Mouse (Mus musculus) CH12.LX (cell line): ENCODE measurements at regions not wholly inside any gene's neighbourhood (a gene's known extent, or its start where the extent isn't known, plus 50 kb on each side); places are given as distances from the start of the nearest gene placed in this dataset.

ENCODE experiments used
- DNase-seq: peaks from one replicate; pipeline ENCODE4 v3.0.0-alpha.2; 2013; ENCODE audit errors: extremely low read depth
- H3K27ac ChIP-seq: 2 replicates; pipeline ENCODE4 v1.5.1; 2012; ENCODE audit warnings: low read depth, mild to moderate bottlenecking, control low read depth, moderate library complexity; ENCODE audit not compliant: insufficient read depth
- H3K27me3 ChIP-seq: replicated peaks from 2 replicates; pipeline ENCODE3; 2012; ENCODE audit warnings: inconsistent platforms
- H3K36me3 ChIP-seq, 2 experiments: replicated peaks in 1 of 2; 2 replicates each; pipeline versions ENCODE3 to v1.6.1; 2012; ENCODE audit warnings: inconsistent platforms in 1 of 2, low read length in 1 of 2, mild to moderate bottlenecking in 1 of 2, mixed read lengths in 1 of 2, moderate library complexity in 1 of 2; ENCODE audit not compliant: control insufficient read depth in 1 of 2, insufficient read depth in 1 of 2
- H3K4me1 ChIP-seq, 2 experiments: 2 replicates each; pipeline ENCODE4 v1.6.1; 2012; ENCODE audit warnings: inconsistent platforms in 1 of 2, moderate library complexity in 1 of 2; ENCODE audit not compliant: insufficient read depth in 2 of 2, control insufficient read depth in 1 of 2
- H3K4me2 ChIP-seq: 2 replicates; pipeline ENCODE4 v1.6.1; 2012; ENCODE audit warnings: low read depth, mild to moderate bottlenecking, control low read depth; ENCODE audit not compliant: poor library complexity, insufficient read depth, severe bottlenecking
- H3K4me3 ChIP-seq, 3 experiments: fragments of 150-350 bp in 1 of 3; sonication (generic) in 1 of 3; replicated peaks in 1 of 3; 2 replicates each; pipeline versions ENCODE3 to v1.5.1; 2011 to 2012; ENCODE audit warnings: low read depth in 2 of 3, low read length in 2 of 3, mild to moderate bottlenecking in 2 of 3, moderate library complexity in 2 of 3, control low read depth in 1 of 3, improper control_type of control experiment in 1 of 3, inconsistent platforms in 1 of 3, mixed read lengths in 1 of 3; ENCODE audit not compliant: poor library complexity in 1 of 3
- H3K79me2 ChIP-seq: replicated peaks from 2 replicates; pipeline ENCODE4 v1.6.1; 2012; ENCODE audit warnings: mild to moderate bottlenecking, moderate library complexity; ENCODE audit not compliant: control insufficient read depth, poor library complexity, insufficient read depth, severe bottlenecking; ENCODE audit errors: extremely low read depth
- H3K9ac ChIP-seq: 2 replicates; pipeline ENCODE4 v1.6.1; 2012; ENCODE audit warnings: low read depth, mild to moderate bottlenecking, control low read depth, moderate library complexity; ENCODE audit not compliant: insufficient read depth
- H3K9me3 ChIP-seq: replicated peaks from 2 replicates; pipeline ENCODE3; 2012; ENCODE audit warnings: low read length, inconsistent platforms, mixed read lengths
- CHD1 ChIP-seq: IDR thresholded peaks from 2 replicates; pipeline ENCODE4 v1.6.1; 2012; ENCODE audit warnings: low read depth, low read length, improper control_type of control experiment, inconsistent platforms
- E2F4 ChIP-seq: IDR thresholded peaks from 2 replicates; pipeline ENCODE4 v1.6.1; 2011; ENCODE audit warnings: low read depth, low read length, improper control_type of control experiment; ENCODE audit not compliant: insufficient replicate concordance
- ELF1 ChIP-seq: IDR thresholded peaks from 2 replicates; pipeline ENCODE4 v1.6.1; 2014; ENCODE audit warnings: low read depth, mild to moderate bottlenecking, inconsistent platforms, low read length, improper control_type of control experiment
- EP300 ChIP-seq: IDR thresholded peaks from 2 replicates; pipeline ENCODE4 v1.6.1; 2011; ENCODE audit warnings: low read length, improper control_type of control experiment
- HCFC1 ChIP-seq: IDR thresholded peaks from 2 replicates; pipeline ENCODE4 v1.6.1; 2012; ENCODE audit warnings: low read depth, mild to moderate bottlenecking, inconsistent platforms, low read length, improper control_type of control experiment
- IRF4 ChIP-seq: IDR thresholded peaks from 2 replicates; pipeline ENCODE4 v1.6.1; 2014; ENCODE audit warnings: low read depth, mild to moderate bottlenecking, inconsistent platforms, low read length, improper control_type of control experiment
- JUN ChIP-seq: IDR thresholded peaks from 2 replicates; pipeline ENCODE4 v1.6.1; 2011; ENCODE audit warnings: low read depth, mild to moderate bottlenecking, low read length, improper control_type of control experiment, moderate library complexity; ENCODE audit not compliant: insufficient read depth
- JUND ChIP-seq: conservative IDR thresholded peaks from 2 replicates; pipeline ENCODE4 v1.6.1; 2011; ENCODE audit warnings: low read depth, low read length, improper control_type of control experiment
- MEF2A ChIP-seq: IDR thresholded peaks from 2 replicates; pipeline ENCODE4 v1.6.1; 2014; ENCODE audit warnings: low read depth, mild to moderate bottlenecking, inconsistent platforms, low read length, improper control_type of control experiment, borderline replicate concordance
- NELFE ChIP-seq: IDR thresholded peaks from 2 replicates; pipeline ENCODE4 v1.6.1; 2011; ENCODE audit warnings: low read depth, low read length, improper control_type of control experiment
- NRF1 ChIP-seq: IDR thresholded peaks from 2 replicates; pipeline ENCODE4 v1.6.1; 2014; ENCODE audit warnings: low read depth, mild to moderate bottlenecking, inconsistent platforms, low read length, improper control_type of control experiment, moderate library complexity
- POLR2A ChIP-seq: IDR thresholded peaks from 2 replicates; pipeline ENCODE4 v1.6.1; 2011; ENCODE audit warnings: low read depth, mild to moderate bottlenecking, improper control_type of control experiment, low read length
- RAD21 ChIP-seq: IDR thresholded peaks from 2 replicates; pipeline ENCODE4 v1.6.1; 2011; ENCODE audit warnings: low read depth, mild to moderate bottlenecking, low read length, improper control_type of control experiment, moderate library complexity
- RCOR1 ChIP-seq: conservative IDR thresholded peaks from 2 replicates; pipeline ENCODE4 v1.6.1; 2012; ENCODE audit warnings: low read depth, mild to moderate bottlenecking, inconsistent platforms, low read length, improper control_type of control experiment
- SIN3A ChIP-seq: IDR thresholded peaks from 2 replicates; pipeline ENCODE4 v1.6.1; 2012; ENCODE audit warnings: low read length, improper control_type of control experiment, inconsistent platforms
- SMC3 ChIP-seq: IDR thresholded peaks from 2 replicates; pipeline ENCODE4 v1.6.1; 2011; ENCODE audit warnings: low read depth, low read length, improper control_type of control experiment
- TBP ChIP-seq: conservative IDR thresholded peaks from 2 replicates; pipeline ENCODE4 v1.6.1; 2011; ENCODE audit warnings: low read depth, low read length, improper control_type of control experiment
- TCF12 ChIP-seq: IDR thresholded peaks from 2 replicates; pipeline ENCODE4 v1.6.1; 2014; ENCODE audit warnings: low read depth, mild to moderate bottlenecking, inconsistent platforms, low read length, improper control_type of control experiment
- UBTF ChIP-seq: IDR thresholded peaks from 2 replicates; pipeline ENCODE4 v1.6.1; 2012; ENCODE audit warnings: low read depth, mild to moderate bottlenecking, inconsistent platforms, low read length, improper control_type of control experiment, moderate library complexity
- USF1 ChIP-seq: IDR thresholded peaks from 2 replicates; pipeline ENCODE4 v1.6.1; 2014; ENCODE audit warnings: low read depth, mild to moderate bottlenecking, inconsistent platforms, low read length, improper control_type of control experiment
- USF2 ChIP-seq: conservative IDR thresholded peaks from 2 replicates; pipeline ENCODE4 v1.6.1; 2011; ENCODE audit warnings: low read depth, low read length, improper control_type of control experiment
- ZC3H11A ChIP-seq: IDR thresholded peaks from 2 replicates; pipeline ENCODE4 v1.6.1; 2012; ENCODE audit warnings: low read depth, mild to moderate bottlenecking, inconsistent platforms, low read length, improper control_type of control experiment
- ZKSCAN1 ChIP-seq: IDR thresholded peaks from 2 replicates; pipeline ENCODE4 v1.6.1; 2012; ENCODE audit warnings: low read depth, inconsistent platforms, low read length, improper control_type of control experiment, borderline replicate concordance
- dilution Hi-C: fragments of 300-500 bp; cut with MboI; formaldehyde crosslinking; loops from 2 replicates; pipeline ENCODE4 v1.14.3; 2020; ENCODE audit warnings: low sequenced_read_pairs; ENCODE audit not compliant: extremely low pct_unique_long_range_greater_than_20kb, extremely low pct_ligation_motif_present
- in situ Hi-C: fragments of 300-500 bp; cut with MboI; formaldehyde crosslinking; loops from 3 replicates; pipeline ENCODE4 v1.14.3; 2019; ENCODE audit warnings: low sequenced_read_pairs, low pct_ligation_motif_present, low pct_unique_long_range_greater_than_20kb, mixed read lengths

GRCm38 (mm10) chr14:76922399-76922939 is 114.1 kb upstream of the Ccdc122 start:
- H3K27me3 ChIP-seq, result no peaks in the 10 kb centered on the region
- no peak overlapping the region for H3K27ac ChIP-seq
- H3K36me3 ChIP-seq, result no peaks in the 10 kb centered on the region
- no peak overlapping the region for H3K4me2 ChIP-seq
- in situ Hi-C loops (no loop called here), dilution Hi-C loops (no loop called here)
- DNase-seq, result no peak
- peaks cover 0 to 5% of the 10 kb centered on the region in 2 experiments; a peak in 1 of 4 replicates for H3K4me1 ChIP-seq
- no peak overlapping the region for H3K9ac ChIP-seq
- no peaks in the 10 kb centered on the region for H3K79me2 ChIP-seq
- TF ChIP-seq IRF4, result no peak
- no peak overlapping the region for H3K4me3 ChIP-seq
- H3K9me3 ChIP-seq, result no peaks in the 10 kb centered on the region

- Histone ChIP-seq H3K9ac (no peak overlapping the region), H3K9me3 (no peaks in the 10 kb centered on the region)
- in situ Hi-C loops, result no loop called here
- TF ChIP-seq ZC3H11A, result no peak
- no peak for TF ChIP-seq EP300
- TF ChIP-seq TBP, result no peak
- no peak for TF ChIP-seq RCOR1
- no peak for TF ChIP-seq MEF2A
- TF ChIP-seq JUND, result no peak
- TF ChIP-seq SIN3A, result no peak
- TF ChIP-seq JUN, result no peak
- TF ChIP-seq RAD21, result no peak
- TF ChIP-seq CHD1, result no peak
- TF ChIP-seq, all 38 proteins: peak for 0
- DNase-seq, result no peak
- H3K4me3 ChIP-seq, result no peak overlapping the region
- no peaks in the 10 kb centered on the region for H3K27me3 ChIP-seq
- no peak overlapping the region for H3K4me2 ChIP-seq
- dilution Hi-C loops, result no loop called here
- H3K79me2 ChIP-seq, result no peaks in the 10 kb centered on the region
- no peak overlapping the region for H3K27ac ChIP-seq
- H3K36me3 ChIP-seq, result no peaks in the 10 kb centered on the region
- H3K4me1 ChIP-seq, result peaks cover 0 to 8% of the 10 kb centered on the region in 2 experiments; a peak in 2 of 4 replicates
Measured at GRCm38 (mm10) chr14:76918091-76918490, 118.5 kb upstream of the Ccdc122 start.

GRCm38 (mm10) chr14:76917139-76917929 is 119.2 kb upstream of the Ccdc122 start:
- Histone ChIP-seq H3K9me3 (no peaks in the 10 kb centered on the region), H3K27ac (no peak overlapping the region), H3K36me3 (no peaks in the 10 kb centered on the region), H3K27me3 (no peaks in the 10 kb centered on the region), H3K4me1 (peaks cover 0 to 15% of the 10 kb centered on the region in 2 experiments; a peak in 2 of 4 replicates), H3K9ac (no peak overlapping the region), H3K4me2 (no peak overlapping the region), H3K4me3 (no peak overlapping the region), H3K79me2 (no peaks in the 10 kb centered on the region)
- in situ Hi-C loops, result no loop called here
- TF ChIP-seq TCF12 (no peak), SIN3A (no peak), CHD1 (no peak), USF2 (no peak), UBTF (no peak), NELFE (no peak), USF1 (no peak), SMC3 (no peak), ELF1 (no peak), POLR2A (no peak), E2F4 (no peak), ZKSCAN1 (no peak), NRF1 (no peak), HCFC1 (no peak)
- dilution Hi-C loops, result no loop called here
- DNase-seq, result no peak
